Mouse (Mus musculus): Measurements from ENCODE around the gene Scarb2. TPM values are rescaled to one million over a fixed set of nuclear protein-coding genes. Genes with fewer than 3 reads are reported as not detected.

Scarb2 gene
- total and polyA plus RNA-seq, 3 experiments: 6.5 to 50.0 (median 31.8) TPM

DNA sequence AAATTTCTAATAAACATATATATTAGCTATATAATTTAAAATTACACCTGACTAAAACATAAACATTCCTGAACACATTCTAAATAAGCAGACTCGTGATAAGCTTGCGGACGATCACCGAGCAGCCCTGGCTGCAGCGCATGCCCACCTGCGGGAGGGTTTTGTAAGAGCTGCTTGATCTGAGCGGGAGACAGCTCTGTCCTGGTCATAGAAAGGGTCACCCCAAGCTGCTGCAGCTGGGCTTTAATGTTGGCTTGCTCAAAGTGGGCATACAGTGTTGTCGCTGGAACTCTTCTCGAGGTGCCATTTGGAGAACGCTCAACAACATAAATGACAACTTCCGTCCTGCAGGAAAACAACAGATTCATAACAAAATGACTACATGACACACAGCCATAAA, 82.5 kb downstream of the Scarb2 start:
- TF ChIP-seq POLR2AphosphoS5 (IDR thresholded peaks at IDR 0.05; ENCODE audit: insufficient replicate concordance, low read depth, low read length) (no peak), GATA1 (IDR thresholded peaks at IDR 0.05; ENCODE audit: borderline replicate concordance, low read length) (no peak), CTCF (IDR thresholded peaks at IDR 0.05; ENCODE audit: low read depth, low read length) (no peak), GATA2 (IDR thresholded peaks at IDR 0.05; ENCODE audit: borderline replicate concordance, low read depth, low read length) (no peak), TAL1 (conservative IDR thresholded peaks at IDR 0.05; ENCODE audit: low read depth, low read length) (no peak)
- H3K4me3 ChIP-seq (ENCODE audit: low read depth, low read length): no peak overlapping the region
- H3K27me3 ChIP-seq (ENCODE audit: insufficient read depth, low read length): no peaks in the 10 kb centered on the region
- H3K36me3 ChIP-seq (replicated peaks): peaks cover 90% of the 10 kb centered on the region
- no peak for ATAC-seq (ENCODE audit: extremely low read depth, insufficient number of reproducible peaks, low FRiP score, poor library complexity, severe bottlenecking)
- peaks cover 7% of the 10 kb centered on the region for H3K9me3 ChIP-seq (replicated peaks)
- 0 out of 2 replicates have a peak, but pooled peaks cover 2% of the 10 kb centered on the region for H3K4me1 ChIP-seq (ENCODE audit: insufficient read depth, low read depth, low read length)
- no peak for DNase-seq (ENCODE audit: low spot score)

DNA sequence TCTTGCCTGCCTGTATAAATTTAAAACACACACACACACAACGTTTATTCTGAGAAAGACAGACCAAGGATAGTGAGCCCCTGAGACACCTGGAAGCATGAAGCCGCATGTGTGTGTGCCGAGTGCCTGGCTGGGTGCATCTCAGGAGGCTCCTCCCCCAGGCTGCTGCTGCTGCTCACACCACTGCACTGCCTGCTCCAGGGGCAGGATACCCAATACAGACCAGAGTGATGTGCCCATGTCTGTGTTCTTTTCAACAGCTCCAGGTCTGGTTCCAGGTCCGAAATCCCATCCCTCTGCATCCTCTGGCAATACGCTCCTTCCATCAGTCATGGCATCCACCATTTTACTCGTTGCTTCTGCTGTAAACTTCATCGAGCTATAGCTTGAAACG, 92.7 kb downstream of the Scarb2 start:
- no peaks in the 10 kb centered on the region for H3K9me3 ChIP-seq (replicated peaks)
- H3K4me3 ChIP-seq (ENCODE audit: low read depth, low read length): no peak overlapping the region
- peaks cover 7% of the 10 kb centered on the region; the same call in 1 of the 2 replicates for H3K4me1 ChIP-seq (ENCODE audit: insufficient read depth, low read depth, low read length)
- H3K36me3 ChIP-seq (replicated peaks): peaks cover 50% of the 10 kb centered on the region
- ATAC-seq (ENCODE audit: extremely low read depth, insufficient number of reproducible peaks, low FRiP score, poor library complexity, severe bottlenecking): no peak
- DNase-seq (ENCODE audit: low spot score): no peak
- TF ChIP-seq POLR2AphosphoS5 (IDR thresholded peaks at IDR 0.05; ENCODE audit: insufficient replicate concordance, low read depth, low read length): no peak
- no peak for TF ChIP-seq TAL1 (conservative IDR thresholded peaks at IDR 0.05; ENCODE audit: low read depth, low read length)
- no peak for TF ChIP-seq CTCF (IDR thresholded peaks at IDR 0.05; ENCODE audit: low read depth, low read length)
- no peak for TF ChIP-seq GATA2 (IDR thresholded peaks at IDR 0.05; ENCODE audit: borderline replicate concordance, low read depth, low read length)
- no peak for TF ChIP-seq GATA1 (IDR thresholded peaks at IDR 0.05; ENCODE audit: borderline replicate concordance, low read length)
- H3K27me3 ChIP-seq (ENCODE audit: insufficient read depth, low read length): no peaks in the 10 kb centered on the region

DNA sequence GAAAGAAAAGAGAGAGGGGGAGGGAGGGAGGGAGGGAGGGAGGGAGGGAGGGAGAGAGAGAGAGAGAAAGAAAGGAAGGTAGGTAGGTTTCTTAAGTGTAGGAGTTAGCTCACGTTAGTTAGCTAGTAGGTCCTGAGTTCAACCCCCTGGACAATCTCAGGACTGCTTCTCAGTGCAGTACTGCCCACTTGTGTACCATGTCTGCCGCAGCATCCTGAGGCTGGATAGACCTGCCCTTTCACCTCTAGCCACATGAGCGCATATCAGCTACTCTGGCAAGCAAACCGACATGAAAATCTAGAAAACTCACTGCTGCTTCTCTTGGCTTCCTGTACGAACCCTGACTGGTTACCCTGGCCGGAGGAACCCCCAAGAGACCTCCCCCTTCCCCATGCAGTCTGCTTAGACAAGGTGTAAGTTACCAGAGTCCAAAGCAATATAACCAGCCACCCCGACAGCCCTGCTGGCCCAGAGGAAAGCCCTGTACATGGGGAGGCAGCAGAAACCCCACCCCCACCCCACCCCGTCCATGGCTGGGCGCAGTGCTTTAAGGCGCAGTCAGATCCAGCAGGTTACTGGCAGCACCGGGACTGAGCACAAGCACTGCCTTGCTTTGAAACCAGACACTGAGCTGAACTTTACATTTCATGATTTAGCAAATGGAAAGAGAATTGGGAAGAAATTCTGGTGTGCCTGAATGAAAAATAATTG, 93.2 kb downstream of the Scarb2 start:
- Histone ChIP-seq H3K4me3 (ENCODE audit: low read depth, low read length) (no peak overlapping the region), H3K4me1 (ENCODE audit: insufficient read depth, low read depth, low read length) (peaks cover 7% of the 10 kb centered on the region; the same call in 1 of the 2 replicates), H3K27me3 (ENCODE audit: insufficient read depth, low read length) (no peaks in the 10 kb centered on the region), H3K36me3 (replicated peaks) (peaks cover 46% of the 10 kb centered on the region), H3K9me3 (replicated peaks) (no peaks in the 10 kb centered on the region)
- DNase-seq (ENCODE audit: low spot score) (no peak), ATAC-seq (ENCODE audit: extremely low read depth, insufficient number of reproducible peaks, low FRiP score, poor library complexity, severe bottlenecking) (no peak)
- no peak for TF ChIP-seq POLR2AphosphoS5 (IDR thresholded peaks at IDR 0.05; ENCODE audit: insufficient replicate concordance, low read depth, low read length)
- TF ChIP-seq GATA2 (IDR thresholded peaks at IDR 0.05; ENCODE audit: borderline replicate concordance, low read depth, low read length): no peak
- TF ChIP-seq CTCF (IDR thresholded peaks at IDR 0.05; ENCODE audit: low read depth, low read length): no peak
- no peak for TF ChIP-seq GATA1 (IDR thresholded peaks at IDR 0.05; ENCODE audit: borderline replicate concordance, low read length)
- no peak for TF ChIP-seq TAL1 (conservative IDR thresholded peaks at IDR 0.05; ENCODE audit: low read depth, low read length)

DNA sequence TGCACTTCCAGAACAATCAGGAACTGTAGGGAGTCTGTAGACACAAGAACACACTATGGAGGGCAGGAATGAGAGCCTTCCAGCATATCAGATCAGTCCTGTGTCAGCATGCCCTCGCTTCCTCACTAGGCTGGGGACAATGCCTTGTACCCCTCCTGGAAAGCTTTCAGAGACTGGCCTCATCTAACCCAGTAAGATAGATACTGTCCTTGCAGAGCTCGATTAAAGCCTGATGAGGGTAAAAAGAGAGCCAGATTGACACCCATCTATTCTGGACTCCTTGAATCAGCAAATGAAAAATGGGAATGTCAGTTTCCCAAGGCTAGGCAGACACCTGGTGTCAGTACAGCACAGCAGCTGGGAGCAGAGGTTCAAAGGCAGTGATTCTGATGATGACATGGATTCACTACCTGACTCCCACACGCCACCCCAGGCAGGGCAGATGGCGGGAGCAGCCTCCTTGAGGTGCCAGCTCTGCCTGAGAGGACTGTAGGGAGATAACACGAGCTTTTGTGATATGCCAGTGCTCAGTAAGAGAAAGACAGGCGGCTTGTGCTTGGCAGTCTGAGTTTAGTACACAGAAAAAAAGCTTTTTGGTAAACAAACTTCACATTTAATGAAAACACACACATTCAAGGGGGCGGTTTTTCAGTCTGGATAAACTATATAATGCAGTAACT, 95.0 kb downstream of the Scarb2 start:
- DNase-seq (ENCODE audit: low spot score) (no peak), ATAC-seq (ENCODE audit: extremely low read depth, insufficient number of reproducible peaks, low FRiP score, poor library complexity, severe bottlenecking) (no peak)
- peaks cover 7% of the 10 kb centered on the region; the same call in 1 of the 2 replicates for H3K4me1 ChIP-seq (ENCODE audit: insufficient read depth, low read depth, low read length)
- no peak for TF ChIP-seq POLR2AphosphoS5 (IDR thresholded peaks at IDR 0.05; ENCODE audit: insufficient replicate concordance, low read depth, low read length)
- TF ChIP-seq TAL1 (conservative IDR thresholded peaks at IDR 0.05; ENCODE audit: low read depth, low read length): no peak
- TF ChIP-seq GATA1 (IDR thresholded peaks at IDR 0.05; ENCODE audit: borderline replicate concordance, low read length): no peak
- TF ChIP-seq GATA2 (IDR thresholded peaks at IDR 0.05; ENCODE audit: borderline replicate concordance, low read depth, low read length): no peak
- TF ChIP-seq CTCF (IDR thresholded peaks at IDR 0.05; ENCODE audit: low read depth, low read length): no peak
- H3K27me3 ChIP-seq (ENCODE audit: insufficient read depth, low read length): no peaks in the 10 kb centered on the region
- H3K4me3 ChIP-seq (ENCODE audit: low read depth, low read length): no peak overlapping the region
- peaks cover 29% of the 10 kb centered on the region for H3K36me3 ChIP-seq (replicated peaks)
- no peaks in the 10 kb centered on the region for H3K9me3 ChIP-seq (replicated peaks)

GRCm38 (mm10) chr5:92410486-92410885, 96.1 kb downstream of the Scarb2 start:
- peaks cover 8% of the 10 kb centered on the region; the same call in 1 of the 2 replicates for H3K4me1 ChIP-seq (ENCODE audit: insufficient read depth, low read depth, low read length)
- H3K4me3 ChIP-seq (ENCODE audit: low read depth, low read length): no peak overlapping the region
- no peak for TF ChIP-seq POLR2AphosphoS5 (IDR thresholded peaks at IDR 0.05; ENCODE audit: insufficient replicate concordance, low read depth, low read length)
- no peak for TF ChIP-seq TAL1 (conservative IDR thresholded peaks at IDR 0.05; ENCODE audit: low read depth, low read length)
- no peak for TF ChIP-seq GATA1 (IDR thresholded peaks at IDR 0.05; ENCODE audit: borderline replicate concordance, low read length)
- H3K27me3 ChIP-seq (ENCODE audit: insufficient read depth, low read length): no peaks in the 10 kb centered on the region
- no peak for DNase-seq (ENCODE audit: low spot score)
- peaks cover 21% of the 10 kb centered on the region for H3K36me3 ChIP-seq (replicated peaks)
- no peaks in the 10 kb centered on the region for H3K9me3 ChIP-seq (replicated peaks)
- no peak for ATAC-seq (ENCODE audit: extremely low read depth, insufficient number of reproducible peaks, low FRiP score, poor library complexity, severe bottlenecking)

DNA sequence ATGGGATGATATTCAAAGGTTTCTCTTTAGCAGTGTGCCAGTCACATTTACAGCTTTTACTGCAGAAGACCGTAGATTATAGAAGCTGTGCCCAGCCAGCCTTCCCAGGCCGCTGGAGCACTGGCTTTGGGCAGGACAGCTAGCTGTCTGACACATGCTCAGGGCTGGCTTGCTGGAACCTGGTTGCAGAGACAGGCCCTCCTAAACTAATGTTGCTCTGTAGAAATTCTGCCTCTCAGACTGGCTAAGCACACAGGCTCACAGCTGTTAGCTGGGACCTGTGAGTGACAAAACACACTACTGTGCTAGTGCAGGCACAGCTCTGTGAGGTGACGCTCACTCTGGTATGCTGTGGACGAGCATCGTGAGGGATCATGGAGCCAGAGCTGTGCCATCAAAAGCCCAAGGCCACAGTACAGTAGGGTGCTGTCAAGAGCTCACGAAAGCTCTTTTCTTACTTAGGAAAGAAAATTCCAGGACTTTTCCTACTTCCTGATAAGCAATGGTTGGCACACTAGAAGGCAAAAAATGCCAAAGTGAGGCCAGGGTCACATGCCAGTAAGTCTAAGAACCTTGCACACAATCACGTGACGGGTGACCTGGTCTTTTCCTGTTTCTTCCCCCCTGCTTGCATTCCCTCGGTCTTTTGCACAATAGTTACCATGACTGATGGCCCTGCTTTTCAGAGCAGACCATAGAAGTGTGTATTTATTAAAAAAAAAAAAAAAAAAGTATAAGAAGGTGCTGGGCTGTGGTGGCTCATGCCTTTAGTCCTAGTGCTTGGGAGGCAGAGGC, 97.1 kb downstream of the Scarb2 start:
- no peak for ATAC-seq (ENCODE audit: extremely low read depth, insufficient number of reproducible peaks, low FRiP score, poor library complexity, severe bottlenecking)
- Histone ChIP-seq H3K36me3 (replicated peaks) (peaks cover 13% of the 10 kb centered on the region), H3K4me1 (ENCODE audit: insufficient read depth, low read depth, low read length) (peaks cover 12% of the 10 kb centered on the region; the same call in 1 of the 2 replicates), H3K4me3 (ENCODE audit: low read depth, low read length) (no peak overlapping the region), H3K27me3 (ENCODE audit: insufficient read depth, low read length) (no peaks in the 10 kb centered on the region), H3K9me3 (replicated peaks) (no peaks in the 10 kb centered on the region)
- no peak for DNase-seq (ENCODE audit: low spot score)
- TF ChIP-seq TAL1 (conservative IDR thresholded peaks at IDR 0.05; ENCODE audit: low read depth, low read length) (no peak), CTCF (IDR thresholded peaks at IDR 0.05; ENCODE audit: low read depth, low read length) (no peak), POLR2AphosphoS5 (IDR thresholded peaks at IDR 0.05; ENCODE audit: insufficient replicate concordance, low read depth, low read length) (no peak), GATA1 (IDR thresholded peaks at IDR 0.05; ENCODE audit: borderline replicate concordance, low read length) (no peak), GATA2 (IDR thresholded peaks at IDR 0.05; ENCODE audit: borderline replicate concordance, low read depth, low read length) (no peak)

Measured in G1E (cell line).